Mouse (Mus musculus) limb, embryonic 11.5 days (tissue): ENCODE results near the gene Sec24c. TPM values are rescaled to one million over a fixed set of nuclear protein-coding genes. Genes with fewer than 3 reads are reported as not detected.

Experiments used
- ATAC-seq: fragments of 200-750 bp; cut with Nextera tagmentation; 2 replicates; pipeline ENCODE4 v1.8.0; 2017; ENCODE audit warnings: low read depth; ENCODE audit not compliant: insufficient number of reproducible peaks, low FRiP score, low TSS enrichment
- DNase-seq: peaks from one replicate; pipeline ENCODE4 v3.0.0-alpha.2; 2015; ENCODE audit warnings: low spot score
- H3K27ac ChIP-seq: fragments of 300-500 bp; sonication (generic); replicated peaks from 2 replicates; pipeline ENCODE4 v1.5.1; 2014; ENCODE audit warnings: low read depth, mild to moderate bottlenecking, low read length
- H3K27me3 ChIP-seq: fragments of 300-500 bp; sonication (generic); 2 replicates; pipeline ENCODE4 v1.6.1; 2014; ENCODE audit warnings: mild to moderate bottlenecking, low read length, mixed read lengths; ENCODE audit not compliant: control insufficient read depth, insufficient read depth
- H3K36me3 ChIP-seq: fragments of 300-500 bp; sonication (generic); 2 replicates; pipeline ENCODE4 v1.6.1; 2014; ENCODE audit warnings: mild to moderate bottlenecking, low read length, moderate library complexity, mixed read lengths; ENCODE audit not compliant: control insufficient read depth, insufficient read depth
- H3K4me1 ChIP-seq: fragments of 300-500 bp; sonication (generic); 2 replicates; pipeline ENCODE4 v1.6.1; 2014; ENCODE audit warnings: low read length, mixed read lengths; ENCODE audit not compliant: control insufficient read depth, insufficient read depth
- H3K4me2 ChIP-seq: fragments of 300-500 bp; sonication (generic); 2 replicates; pipeline ENCODE4 v1.6.1; 2014; ENCODE audit warnings: low read depth, mild to moderate bottlenecking, moderate library complexity; ENCODE audit not compliant: severe bottlenecking
- H3K4me3 ChIP-seq: fragments of 300-500 bp; sonication (generic); 2 replicates; pipeline ENCODE4 v1.5.1; 2014; ENCODE audit warnings: low read depth, low read length
- H3K9ac ChIP-seq: fragments of 300-500 bp; sonication (generic); 2 replicates; pipeline ENCODE4 v1.6.1; 2014; ENCODE audit warnings: mild to moderate bottlenecking, low read length
- H3K9me3 ChIP-seq: fragments of 300-500 bp; sonication (generic); 2 replicates; pipeline ENCODE4 v1.6.1; 2016; ENCODE audit warnings: low read length; ENCODE audit not compliant: control insufficient read depth
- WGBS: fragments of 180-500 bp; shearing (Covaris S2); extraction: QIAGEN DNeasy Blood & Tissue Kit; methylation state at CpG from one replicate; pipeline ENCODE4 v1.1.7; 2014; 5-methylcytosine and 5-hydroxymethylcytosine counted together
- polyA plus RNA-seq: library from polyadenylated mRNA; unstranded; fragments of >200 nt; fragmentation: Nextera tagmentation; extraction: Ambion mirVana; gene quantifications from 2 replicates; pipeline ENCODE4 v1.2.1, GENCODE M21; 2014

Gene Sec24c
- polyA plus RNA-seq, 1 experiment from 2014 or later: 81.7 TPM

DNA sequence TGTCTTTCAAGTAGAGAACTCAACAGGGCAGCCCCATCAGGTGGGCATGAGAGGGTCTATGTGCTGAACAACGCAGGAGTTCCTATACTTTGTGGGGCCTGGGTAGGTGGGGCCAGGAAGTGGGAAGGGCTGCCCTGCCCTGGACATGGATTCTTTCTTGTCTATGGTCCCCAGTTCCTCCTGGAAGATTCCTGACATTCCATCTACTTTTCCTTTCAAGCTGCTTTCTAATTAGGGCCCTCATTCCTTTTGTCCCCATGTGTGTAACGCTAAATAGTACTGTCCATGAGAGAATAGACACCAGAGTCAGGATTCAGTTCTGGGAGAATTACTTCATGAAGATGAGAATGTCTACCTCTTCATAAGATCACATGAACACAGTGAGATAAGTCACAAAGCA is 10.5 kb upstream of the Sec24c start:
- Histone ChIP-seq H3K9me3 (no peaks in the 10 kb centered on the region), H3K4me1 (peaks cover 7% of the 10 kb centered on the region; the same call in 1 of the 2 replicates), H3K9ac (no peak overlapping the region), H3K36me3 (no peaks in the 10 kb centered on the region), H3K4me3 (no peak overlapping the region), H3K4me2 (no peak overlapping the region), H3K27ac (no peak overlapping the region), H3K27me3 (peaks cover 8% of the 10 kb centered on the region)
- WGBS: 59% methylated on average over 2 of the region's 2 CpGs
- ATAC-seq (no peak), DNase-seq (no peak)

DNA sequence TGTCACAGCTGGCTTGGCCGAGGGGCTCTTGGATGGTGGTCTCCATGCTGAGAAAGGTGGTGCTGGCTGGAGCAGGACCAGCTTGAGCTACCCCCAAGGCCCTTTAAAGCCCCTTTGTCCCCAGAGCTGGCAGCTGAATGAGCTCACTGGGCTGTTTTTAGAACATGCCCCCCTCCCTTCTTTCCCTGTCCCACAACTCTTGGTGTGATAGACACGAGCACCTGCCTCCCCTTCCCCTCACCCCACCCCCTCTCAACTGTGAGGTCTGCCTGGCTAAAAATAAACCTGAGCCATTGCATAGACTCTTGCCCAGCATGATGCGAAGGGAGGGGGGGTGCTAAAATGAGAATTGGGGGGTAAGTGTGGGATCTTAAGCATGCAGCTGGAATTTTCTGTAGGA is 9.7 kb upstream of the Sec24c start:
- WGBS: 61% methylated on average over 3 of the region's 3 CpGs
- peaks cover 7% of the 10 kb centered on the region; the same call in 1 of the 2 replicates for H3K4me1 ChIP-seq
- H3K9ac ChIP-seq: peak overlapping the region; percentile 34; the same call in 1 of the 2 replicates
- H3K27ac ChIP-seq: no peak overlapping the region
- no peak overlapping the region for H3K4me3 ChIP-seq
- DNase-seq (no peak), ATAC-seq (no peak)
- H3K36me3 ChIP-seq: no peaks in the 10 kb centered on the region
- H3K9me3 ChIP-seq: no peaks in the 10 kb centered on the region
- H3K27me3 ChIP-seq: peaks cover 8% of the 10 kb centered on the region
- H3K4me2 ChIP-seq: no peak overlapping the region

DNA sequence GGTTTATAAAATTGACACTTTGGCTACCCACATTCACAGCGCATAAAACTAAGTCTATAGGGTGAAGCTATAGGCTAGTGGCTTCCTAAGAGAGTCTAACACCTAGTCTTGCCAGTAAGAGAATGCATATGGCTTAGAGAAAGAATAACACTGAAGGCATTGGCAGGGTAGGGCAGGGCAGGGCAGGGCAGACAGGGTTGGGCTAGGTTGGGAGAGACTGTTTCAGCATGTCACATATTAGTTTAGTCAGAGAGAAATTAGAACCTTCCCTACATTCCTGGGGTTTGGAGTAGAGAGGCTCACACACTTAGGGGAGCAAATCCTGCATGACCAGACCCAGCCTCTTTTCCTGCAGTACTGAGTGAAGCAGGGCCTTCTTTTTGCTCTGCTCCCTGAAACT is 6.6 kb upstream of the Sec24c start:
- Histone ChIP-seq H3K36me3 (no peaks in the 10 kb centered on the region), H3K9ac (no peak overlapping the region), H3K27me3 (peaks cover 5% of the 10 kb centered on the region; the same call in 1 of the 2 replicates), H3K27ac (no peak overlapping the region), H3K4me1 (no peaks in the 10 kb centered on the region), H3K4me2 (no peak overlapping the region), H3K4me3 (no peak overlapping the region), H3K9me3 (no peaks in the 10 kb centered on the region)
- no peak for DNase-seq
- whole genome bisulfite sequencing: 83% methylated on average over 1 of the region's 1 CpGs
- no peak for ATAC-seq

DNA sequence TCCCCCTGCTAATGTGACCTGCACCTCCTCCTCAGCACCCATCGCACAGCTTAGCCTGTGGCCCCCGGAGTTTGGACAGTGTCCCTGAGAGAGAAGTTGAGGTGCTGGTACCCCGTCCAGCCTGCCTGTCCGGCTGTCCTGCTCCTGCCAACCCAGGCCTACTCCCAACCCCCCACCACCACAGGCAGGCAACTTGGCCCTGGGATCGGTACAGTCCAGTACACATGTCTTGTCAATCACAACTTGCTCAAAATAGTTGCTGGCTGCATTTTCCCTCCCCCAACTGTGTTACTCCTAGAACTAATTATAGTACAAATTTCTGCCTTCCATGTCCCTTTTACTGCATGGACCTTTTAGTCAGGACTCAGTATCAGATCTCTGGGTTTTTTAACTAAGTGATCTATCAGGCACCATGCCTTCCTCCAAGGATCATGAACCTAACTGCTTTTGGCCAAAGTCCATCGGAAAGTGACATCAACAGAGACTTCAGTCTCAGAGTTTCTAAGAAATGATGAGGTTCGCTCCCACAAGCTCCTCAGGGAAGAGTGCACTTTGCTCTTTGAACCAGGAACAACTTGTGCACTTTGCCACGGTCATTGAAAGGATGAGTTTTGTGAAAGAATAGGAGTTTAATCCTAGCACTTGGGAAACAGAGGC is 5.8 kb upstream of the Sec24c start, which contains the start of gene Synpo2l:
TSS of gene Synpo2l (minus strand) at position 201 of the 657 bp plus-strand sequence.
- Histone ChIP-seq H3K4me2 (no peak within 1 kb of the TSS), H3K9me3 (no peaks in the 10 kb centered on the region), H3K27me3 (no peaks in the 10 kb centered on the region; the same call in 1 of the 2 replicates), H3K4me1 (no peaks in the 10 kb centered on the region), H3K27ac (no peak within 1 kb of the TSS), H3K9ac (no peak within 1 kb of the TSS), H3K4me3 (no peak within 1 kb of the TSS), H3K36me3 (no peaks in the 10 kb centered on the region)
- WGBS: 89% methylated on average over 8 of the region's 8 CpGs
- ATAC-seq (no peak), DNase-seq (no peak)

DNA sequence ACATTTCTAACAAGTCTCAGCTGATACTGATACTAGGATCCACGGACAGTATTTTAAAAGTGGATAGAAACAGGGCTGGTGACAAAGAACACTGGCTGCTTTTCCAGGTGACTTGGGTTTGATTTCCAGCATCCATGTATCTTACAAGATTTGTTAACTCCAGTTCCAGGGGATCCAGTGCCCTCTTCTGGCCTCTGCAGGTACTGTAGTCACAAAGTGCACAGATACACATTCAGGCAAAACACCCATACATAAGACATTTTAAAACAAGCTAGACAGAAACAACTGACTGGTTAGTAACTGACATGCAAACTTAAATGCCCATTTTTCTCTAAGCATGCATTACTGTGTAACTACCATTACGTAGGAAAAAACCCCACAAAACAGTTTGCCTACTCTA is 1.1 kb upstream of the Sec24c start:
- no peak overlapping the region for H3K4me2 ChIP-seq
- H3K9me3 ChIP-seq: no peaks in the 10 kb centered on the region
- peak; percentile 59 for DNase-seq
- no peak overlapping the region for H3K4me3 ChIP-seq
- peaks cover 12% of the 10 kb centered on the region for H3K36me3 ChIP-seq
- WGBS: 94% methylated on average over 2 of the region's 2 CpGs
- ATAC-seq: no peak
- no peaks in the 10 kb centered on the region for H3K27me3 ChIP-seq
- H3K9ac ChIP-seq: no peak overlapping the region
- H3K27ac ChIP-seq: no peak overlapping the region
- H3K4me1 ChIP-seq: no peaks in the 10 kb centered on the region; the same call in 1 of the 2 replicates

DNA sequence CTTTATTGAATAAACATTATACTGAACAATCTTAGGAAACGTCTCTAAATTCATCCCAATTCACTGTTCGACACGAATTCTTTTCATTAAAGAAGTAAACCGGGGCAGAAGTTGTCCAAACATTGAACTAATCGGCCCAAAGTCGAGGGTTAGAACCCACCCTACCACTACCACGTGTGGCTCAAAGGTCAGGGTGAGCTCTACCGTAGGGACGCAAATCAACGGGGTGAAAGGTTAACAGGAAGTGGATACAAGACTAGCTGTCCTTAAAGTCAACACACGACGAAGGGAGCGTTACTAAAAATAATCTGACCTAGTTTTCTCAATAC is 409 bp upstream of the Sec24c start:
- no peaks in the 10 kb centered on the region for H3K9me3 ChIP-seq
- H3K36me3 ChIP-seq: peaks cover 16% of the 10 kb centered on the region
- ATAC-seq (peak; percentile 68; the same call in 1 of the 2 replicates), DNase-seq (peak; percentile 42)
- H3K27ac ChIP-seq: peak overlapping the region; percentile 57; the same call in 1 of the 2 replicates
- no peak overlapping the region for H3K9ac ChIP-seq
- whole genome bisulfite sequencing: 12% methylated on average over 13 of the region's 13 CpGs
- H3K4me1 ChIP-seq: no peaks in the 10 kb centered on the region; the same call in 1 of the 2 replicates
- H3K27me3 ChIP-seq: no peaks in the 10 kb centered on the region
- peak overlapping the region; percentile 50 for H3K4me2 ChIP-seq
- peak overlapping the region; percentile 66 for H3K4me3 ChIP-seq

DNA sequence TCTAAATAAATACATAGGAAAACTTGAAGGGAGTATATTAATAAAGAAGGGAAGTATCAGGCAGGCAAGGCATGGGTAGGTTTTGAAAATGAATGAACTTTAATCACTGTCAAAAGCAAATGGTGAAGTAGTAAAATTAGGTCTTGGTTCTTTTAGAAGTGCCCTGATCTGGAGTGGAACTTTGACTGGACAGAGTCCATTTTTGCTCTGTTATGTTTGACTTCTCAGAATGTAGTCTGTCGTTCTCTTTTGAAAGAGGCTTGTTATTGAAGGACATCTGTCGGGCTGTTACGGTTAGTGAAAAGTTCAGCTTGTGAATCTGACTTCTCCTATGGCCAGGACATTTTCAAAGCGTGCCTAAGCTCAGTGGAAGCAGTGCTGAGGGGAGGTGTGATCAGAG is 3.8 kb downstream of the Sec24c start:
- Histone ChIP-seq H3K4me2 (no peak overlapping the region), H3K36me3 (peaks cover 37% of the 10 kb centered on the region), H3K4me1 (no peaks in the 10 kb centered on the region; the same call in 1 of the 2 replicates), H3K9ac (no peak overlapping the region), H3K9me3 (no peaks in the 10 kb centered on the region), H3K4me3 (no peak overlapping the region), H3K27ac (no peak overlapping the region), H3K27me3 (no peaks in the 10 kb centered on the region)
- 93% methylated on average over 4 of the region's 4 CpGs for WGBS
- no peak for DNase-seq
- no peak for ATAC-seq

DNA sequence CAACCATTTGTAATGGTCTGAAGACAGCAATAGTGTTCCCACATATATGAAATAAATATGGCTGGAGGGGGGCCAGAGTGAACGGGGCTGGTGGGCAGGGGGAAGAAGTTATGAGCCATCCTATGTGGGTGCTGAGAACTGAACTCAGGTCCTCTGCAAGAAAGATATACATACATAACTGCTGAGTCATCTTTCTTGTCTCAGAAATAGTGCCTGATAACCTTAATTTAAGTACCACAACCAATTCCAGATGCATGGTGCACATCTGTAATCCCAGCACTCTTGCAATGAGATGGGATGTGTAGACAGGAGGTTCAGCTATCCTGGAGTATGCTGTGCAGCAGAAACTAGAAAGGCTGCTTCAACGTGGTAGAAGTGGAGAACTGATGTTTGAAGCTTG is 7.6 kb downstream of the Sec24c start:
- no peaks in the 10 kb centered on the region for H3K4me1 ChIP-seq
- no peak overlapping the region for H3K27ac ChIP-seq
- WGBS: 92% methylated on average over 2 of the region's 2 CpGs
- H3K36me3 ChIP-seq: peaks cover 51% of the 10 kb centered on the region
- H3K4me2 ChIP-seq: no peak overlapping the region
- no peak for ATAC-seq
- no peak overlapping the region for H3K4me3 ChIP-seq
- H3K27me3 ChIP-seq: no peaks in the 10 kb centered on the region
- H3K9ac ChIP-seq: no peak overlapping the region
- H3K9me3 ChIP-seq: no peaks in the 10 kb centered on the region
- DNase-seq: no peak

DNA sequence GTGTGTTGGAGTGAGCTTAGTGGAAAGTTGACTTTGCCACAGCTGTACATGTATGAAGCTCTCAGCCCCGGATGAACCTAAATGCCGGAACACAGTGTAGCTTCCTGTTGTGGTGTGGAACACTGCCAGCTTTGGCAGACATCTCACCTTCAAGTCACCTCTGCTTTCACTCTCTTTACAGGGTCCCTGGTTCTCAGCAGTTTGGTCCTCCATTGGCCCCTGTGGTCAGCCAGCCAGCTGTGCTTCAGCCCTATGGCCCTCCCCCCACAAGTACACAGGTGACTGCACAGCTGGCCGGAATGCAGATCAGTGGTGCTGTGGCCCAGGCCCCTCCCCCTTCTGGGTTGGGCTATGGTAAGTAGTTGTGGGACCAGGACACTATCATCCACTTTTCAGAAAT is 8.4 kb downstream of the Sec24c start:
- H3K9me3 ChIP-seq: no peaks in the 10 kb centered on the region
- no peak overlapping the region for H3K27ac ChIP-seq
- 91% methylated on average over 3 of the region's 3 CpGs for WGBS

More for the DNA sequence above, 8.4 kb downstream of the Sec24c start:
- Histone ChIP-seq H3K27me3 (no peaks in the 10 kb centered on the region), H3K9ac (no peak overlapping the region), H3K4me1 (no peaks in the 10 kb centered on the region), H3K4me2 (no peak overlapping the region), H3K4me3 (no peak overlapping the region), H3K36me3 (peaks cover 51% of the 10 kb centered on the region)
- no peak for ATAC-seq
- no peak for DNase-seq
